Mouse (Mus musculus): ENCODE data around the gene Gabra6.

The Gabra6 gene

DNA sequence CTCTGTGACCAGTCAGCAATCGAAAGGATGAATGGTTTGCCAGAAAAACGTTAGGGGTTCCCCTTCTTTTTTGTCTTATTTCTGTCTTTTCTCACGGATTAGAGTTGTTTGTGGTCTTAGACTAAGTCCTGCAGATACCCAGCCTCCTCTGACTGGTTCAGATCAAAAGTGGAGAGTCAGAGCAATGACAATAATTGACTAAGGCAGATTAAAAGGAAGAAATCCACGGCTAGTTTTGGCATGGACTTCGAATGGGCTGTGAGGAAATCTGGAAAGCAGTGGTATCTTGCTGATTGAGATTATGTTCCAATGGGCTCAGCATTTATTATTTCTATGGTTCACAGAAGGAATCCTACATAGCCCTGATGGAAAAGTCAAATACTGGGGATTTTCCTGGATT, at the start of gene Gabra6:
Gabra6 (minus strand) TSS at position 191 of the 400 bp plus-strand sequence.
- no peak for DNase-seq

DNA sequence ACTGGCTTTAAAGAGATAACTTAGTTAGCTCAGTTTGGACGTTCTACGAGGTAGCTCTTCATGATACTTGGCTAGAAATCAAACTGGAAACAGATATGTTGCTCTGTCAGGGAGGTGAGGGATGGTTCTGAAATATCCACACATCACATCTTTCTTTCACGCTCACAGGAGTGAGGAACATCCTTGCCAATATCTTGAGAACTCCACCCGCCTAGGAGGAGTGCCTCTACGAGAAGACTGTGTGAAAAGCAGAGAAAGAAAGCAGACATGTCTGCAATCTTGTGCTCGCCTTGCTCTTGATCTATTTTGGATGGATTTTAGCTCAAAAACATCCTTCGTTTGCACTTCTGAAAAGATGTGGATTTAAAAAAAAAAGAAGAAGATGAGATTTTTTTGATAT, 44.7 kb upstream of the Gabra6 start:
- DNase-seq: no peak

DNA sequence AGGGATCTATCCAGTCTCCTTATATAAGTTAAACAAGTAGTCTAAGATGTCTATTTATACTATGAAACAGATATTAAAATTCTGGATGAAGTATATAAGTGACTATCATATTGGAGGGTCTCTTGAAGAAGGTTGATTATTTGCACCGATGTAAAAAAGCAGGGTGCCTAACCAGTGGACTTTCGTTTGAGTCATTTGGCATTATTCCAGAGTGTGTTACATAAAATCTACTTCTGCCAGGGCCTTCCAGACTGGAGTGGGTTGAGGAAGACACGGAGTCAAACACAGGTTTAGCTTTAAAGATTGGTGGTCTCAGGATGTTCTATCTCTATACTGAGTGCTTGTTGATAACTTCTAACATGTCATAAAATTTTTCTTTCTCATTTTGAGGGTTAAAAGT, 11.2 kb upstream of the Gabra6 start:
- DNase-seq: no peak

DNA sequence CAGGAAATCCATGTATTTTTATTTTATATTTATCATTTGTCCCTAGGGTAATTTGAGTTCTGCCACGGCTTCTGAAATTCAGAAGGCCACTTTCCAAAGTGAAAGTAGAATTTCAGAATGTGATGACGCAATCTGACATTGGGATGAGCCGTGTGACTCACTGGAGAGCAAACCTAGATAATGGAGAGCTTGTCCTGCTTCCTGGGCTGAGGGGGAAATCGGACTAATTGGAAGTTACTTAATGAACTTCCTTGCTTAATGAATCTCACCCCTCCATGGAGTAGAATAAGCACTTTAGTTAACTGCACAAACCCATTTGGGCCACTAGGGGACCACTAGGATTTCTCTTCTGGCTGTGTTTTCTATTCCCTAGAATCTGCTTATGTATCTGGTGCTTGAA, 5.4 kb upstream of the Gabra6 start:
- DNase-seq: no peak

DNA sequence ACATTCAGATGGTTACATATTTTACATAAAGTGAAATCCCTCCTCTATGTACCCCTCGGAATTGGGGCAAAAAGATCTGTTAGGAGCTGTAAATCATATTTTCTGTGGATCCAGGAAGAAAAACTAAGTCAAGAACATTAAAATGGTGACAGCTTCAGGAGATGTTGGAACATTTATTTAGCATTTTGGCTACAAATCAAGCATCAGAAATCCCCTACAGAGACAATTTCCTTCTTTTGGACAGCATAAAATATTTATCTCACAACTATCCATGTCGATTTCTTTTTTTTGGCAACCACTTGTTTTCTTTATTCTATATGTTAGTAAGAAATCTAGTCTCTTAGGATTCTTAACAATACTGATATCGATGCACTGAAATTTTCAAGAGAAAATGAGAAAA, 688 bp upstream of the Gabra6 start:
- no peak for DNase-seq

- DNase-seq: no peak
These were observed 1.4 kb downstream of the Gabra6 start for GRCm38 (mm10) chr11:42319521-42319920.

GRCm38 (mm10) chr11:42319101-42319500, 1.8 kb downstream of the Gabra6 start:
- DNase-seq: no peak

GRCm38 (mm10) chr11:42317985-42318384, 2.9 kb downstream of the Gabra6 start:
- DNase-seq: no peak

- no peak for DNase-seq
These were observed 6.0 kb downstream of the Gabra6 start for GRCm38 (mm10) chr11:42314850-42315249.

- no peak for DNase-seq
These were observed 10.0 kb downstream of the Gabra6 start for GRCm38 (mm10) chr11:42310892-42311291.

DNA sequence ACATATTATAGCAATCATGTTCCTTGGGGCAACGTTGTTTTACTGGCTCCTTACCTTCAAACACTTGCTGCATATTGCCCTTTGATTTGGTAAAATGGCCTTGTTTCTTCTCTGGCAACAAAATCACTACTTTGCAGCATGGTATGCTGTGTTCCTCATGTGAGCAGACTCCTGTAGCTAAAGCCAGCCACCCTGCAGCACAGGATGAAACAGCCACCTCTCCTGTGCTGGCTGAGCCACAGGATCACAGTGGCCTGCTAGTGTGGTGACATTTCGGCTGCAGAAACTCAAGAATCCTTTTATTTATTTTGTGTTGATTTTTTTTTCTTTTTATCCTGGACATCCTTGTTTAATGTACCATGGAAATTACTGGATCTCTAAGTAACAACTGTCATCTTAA, 11.8 kb downstream of the Gabra6 start:
- DNase-seq: no peak

- no peak for DNase-seq
These were observed 14.8 kb downstream of the Gabra6 start for GRCm38 (mm10) chr11:42306095-42306494.

DNA sequence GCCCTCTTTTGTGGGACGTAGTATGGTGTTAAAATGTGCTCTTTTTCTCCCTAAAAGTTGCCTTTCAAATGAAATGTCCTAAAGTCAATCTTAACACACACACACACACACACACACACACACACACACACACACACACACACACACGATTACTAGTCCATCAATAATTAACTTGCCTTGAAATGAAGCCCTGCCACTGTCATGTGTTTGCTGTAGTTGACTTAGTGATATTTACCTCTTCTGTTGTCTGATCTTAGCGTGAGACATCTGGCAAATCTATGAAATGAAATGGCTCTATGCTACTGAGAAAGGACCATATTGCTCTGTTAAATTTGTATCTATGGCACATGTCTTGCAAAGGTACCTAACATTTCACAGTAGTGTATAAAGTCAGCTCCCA, 61.9 kb downstream of the Gabra6 start:
- DNase-seq: no peak
